In the genomic region with DNA sequence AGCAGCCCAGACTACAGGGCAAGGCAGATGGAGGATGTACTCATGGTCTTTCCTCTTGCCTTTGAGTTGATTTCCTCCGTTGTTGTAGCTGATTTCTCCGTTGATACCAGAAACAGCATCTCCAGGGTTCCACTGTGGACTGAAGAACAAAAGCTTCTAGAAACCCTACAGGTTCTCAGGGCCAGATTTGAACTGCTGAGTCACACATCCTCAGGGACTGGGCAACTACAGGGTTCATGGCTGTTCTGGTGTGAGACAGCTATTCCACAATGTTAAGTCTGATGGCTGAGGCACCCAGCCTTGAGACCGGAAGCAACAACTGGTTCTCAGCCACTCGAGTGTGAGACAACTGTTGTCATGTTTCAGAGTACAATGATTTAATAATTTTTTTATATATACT, we compare ENCODE assay signal across 13 mouse cellular contexts. TPM values are rescaled to one million over a fixed set of nuclear protein-coding genes. Genes with fewer than 3 reads are reported as not detected.
A peak's percentile ranks its signal among the peaks of the same experiment; 100 is the strongest.
DNase-seq lines count a peak whose midpoint lies in the region.
"Had no signal": no experiment of that assay in that cellular context is flagged by ENCODE, and none has a peak within 500 bp of the region (broad histone marks: within the 10 kb centered on the region; RNA-seq: fewer than 3 reads in every experiment).

No protein-coding gene starts in this region.

- intact Hi-C loops in heart, postnatal 10 days (cut with DNase I) = loop anchor here (5.0 to 10.0 kb wide), 4 partner anchors 34 to 964 kb away; no protein-coding TSS in a partner anchor

- peak; percentile 37 for DNase-seq in adrenal gland, adult 2 months
- no peak for DNase-seq in adrenal gland, postnatal 4 days (ENCODE audit: low spot score in 2 of 2)
- peak; percentile 77 for DNase-seq in heart, adult 11 months
- DNase-seq in heart, postnatal 10 days = no peak
- peak; percentile 9 for DNase-seq in 416B (ENCODE audit: low read depth)
- DNase-seq in cerebellum, adult 11-12 months = no peak
- DNase-seq: cerebellum, adult 18-20 months; cerebellum, adult 9-10 months; cerebellum, postnatal 14 days; gastrocnemius, postnatal 10 days; gastrocnemius, postnatal 36 days; heart, postnatal 36 days; kidney, adult 2 months had no signal

RNA-seq across cellular contexts. Expression of a gene that starts 37.5 kb away (rescaled TPM):
- total RNA-seq in adrenal gland, adult 2 months (2021) = 100 to 1,000 TPM; 113 to 128 TPM
- polyA plus RNA-seq in adrenal gland, adult 2 months (2012; rRNA removed) = 52.1 and 52.9 TPM in 2 replicates
- total RNA-seq in adrenal gland, postnatal 4 days (2021) = 10 to 100 TPM; 78.8 to 85.4 TPM
- 100 to 1,000 TPM; 149 to 160 TPM for total RNA-seq in heart, postnatal 10 days (2021)

Comparison
In these comparisons a context has a peak if more than half of its experiments do, and no peak if none do; other contexts are left out.
1. DNase-seq: peak in adrenal gland, adult 2 months (single experiment), heart, adult 11 months (single experiment) and 416B (single experiment); none in adrenal gland, postnatal 4 days (0 of 2), heart, postnatal 10 days (0 of 2) and cerebellum, adult 11-12 months (single experiment).